In genomic region chr5:138571623-138572022, GRCm38 (mm10) we compare ENCODE assay signal across 10 mouse cellular contexts. TPM values are rescaled to one million over a fixed set of nuclear protein-coding genes. Genes with fewer than 3 reads are reported as not detected.
DNase-seq lines count a peak whose midpoint lies in the region; TF ChIP-seq lines count a peak whose summit lies in the region.
"Had no signal": no experiment of that assay in that cellular context is flagged by ENCODE, and none has a peak within 500 bp of the region (broad histone marks: within the 10 kb centered on the region; RNA-seq: fewer than 3 reads in every experiment).

No protein-coding gene starts in this region.

- TF ChIP-seq CTCF in gastrocnemius, adult 2 months (IDR thresholded peaks at IDR 0.05) = peak; percentile 30; the same call in 1 of the 2 replicates
- TF ChIP-seq CTCF in small intestine, adult 2 months (IDR thresholded peaks at IDR 0.05; ENCODE audit: extremely low read depth, insufficient read length, insufficient replicate concordance, low read depth, low read length) = peak; percentile 38; the same call in 1 of the 2 replicates

- H3K27ac ChIP-seq in gastrocnemius, adult 2 months = no peak overlapping the region
- no peak overlapping the region for H3K27ac ChIP-seq in small intestine, adult 2 months (ENCODE audit: insufficient read depth, low read depth, low read length)
- H3K27ac ChIP-seq: hindbrain, embryonic 15.5 days; neural tube, embryonic 12.5 days had no signal

- intact Hi-C loops in gastrocnemius, adult 2 months (cut with DNase I) = no loop called here

- 58% methylated on average over 4 of the region's 4 CpGs for WGBS in small intestine, adult 2 months

- no peaks in the 10 kb centered on the region for H3K4me1 ChIP-seq in small intestine, adult 2 months (ENCODE audit: control insufficient read depth, insufficient read depth, insufficient read length, low read length)
- H3K4me1 ChIP-seq: hindbrain, embryonic 15.5 days; neural tube, embryonic 12.5 days had no signal

- no peak overlapping the region for H3K4me3 ChIP-seq in gastrocnemius, adult 2 months
- no peak overlapping the region for H3K4me3 ChIP-seq in small intestine, adult 2 months (ENCODE audit: low read depth, low read length)
- H3K4me3 ChIP-seq: hindbrain, embryonic 15.5 days; neural tube, embryonic 12.5 days had no signal

- TF ChIP-seq POLR2A in small intestine, adult 2 months (IDR thresholded peaks at IDR 0.05; ENCODE audit: low read depth, low read length) = no peak

- no peaks in the 10 kb centered on the region; the same call in 1 of the 2 replicates for H3K27me3 ChIP-seq in small intestine, adult 2 months (ENCODE audit: control insufficient read depth, insufficient read depth, low read length)
- H3K27me3 ChIP-seq: hindbrain, embryonic 15.5 days; neural tube, embryonic 12.5 days had no signal

- H3K36me3 ChIP-seq in small intestine, adult 2 months (ENCODE audit: control insufficient read depth, insufficient read depth, low read length) = no peaks in the 10 kb centered on the region
- H3K36me3 ChIP-seq: hindbrain, embryonic 15.5 days; neural tube, embryonic 12.5 days had no signal

- DNase-seq in gastrocnemius, adult 2 months = no peak
- no peak for DNase-seq in gastrocnemius, postnatal 10 days
- peak; percentile 19 for DNase-seq in right cerebral cortex, postnatal 4 days
- no peak for DNase-seq in right cerebral cortex, postnatal 36 days (ENCODE audit: low spot score in 2 of 2)
- DNase-seq in forelimb bud, embryonic 11.5 days (ENCODE audit: low read depth, low spot score) = peak; percentile 73
- no peak for DNase-seq in layer of hippocampus, postnatal 14 days (ENCODE audit: low spot score in 2 of 2)
- DNase-seq in layer of hippocampus, adult 11-12 months (ENCODE audit: low spot score) = no peak

RNA-seq across cellular contexts. Expression of gene 1700123K08Rik, which starts 7.1 kb away (rescaled TPM):
- not detected for total RNA-seq in gastrocnemius, adult 2 months (2021)
- total RNA-seq in gastrocnemius, postnatal 10 days (2021) = not detected
- not detected in 2 replicates for polyA plus RNA-seq in small intestine, adult 2 months (2012; rRNA removed)
- total RNA-seq in layer of hippocampus, postnatal 14 days (2021) = not detected
- polyA plus RNA-seq: hindbrain, embryonic 15.5 days; neural tube, embryonic 12.5 days had no signal

RNA-seq across cellular contexts. Expression of gene Zfp68, which starts 47.9 kb away (rescaled TPM):
- total RNA-seq in gastrocnemius, adult 2 months (2021) = 10 to 100 TPM; 16.7 to 17.4 TPM
- total RNA-seq in gastrocnemius, postnatal 10 days (2021) = 10 to 100 TPM; 19.2 to 22.1 TPM
- 1.3 and 2.0 TPM in 2 replicates for polyA plus RNA-seq in small intestine, adult 2 months (2012; rRNA removed)
- 10 to 100 TPM; 27.0 to 29.5 TPM for total RNA-seq in layer of hippocampus, postnatal 14 days (2021)

RNA-seq across cellular contexts. Expression of gene A430033K04Rik, which starts 51.0 kb away (rescaled TPM):
- 1 to 10 TPM; 2.6 to 3.4 TPM for total RNA-seq in gastrocnemius, adult 2 months (2021)
- total RNA-seq in gastrocnemius, postnatal 10 days (2021) = 1 to 10 TPM; 2.9 to 5.1 TPM
- 0.28 and 0.62 TPM in 2 replicates for polyA plus RNA-seq in small intestine, adult 2 months (2012; rRNA removed)
- 10 to 100 TPM; 12.1 to 13.5 TPM for total RNA-seq in layer of hippocampus, postnatal 14 days (2021)

Comparison
In these comparisons a context has a peak if more than half of its experiments do, and no peak if none do; other contexts are left out.
1. DNase-seq: peak in right cerebral cortex, postnatal 4 days (single experiment) and forelimb bud, embryonic 11.5 days (single experiment); none in gastrocnemius, adult 2 months (single experiment), gastrocnemius, postnatal 10 days (single experiment), right cerebral cortex, postnatal 36 days (0 of 2), layer of hippocampus, postnatal 14 days (0 of 2) and layer of hippocampus, adult 11-12 months (single experiment).